Mouse (Mus musculus) midbrain, postnatal 0 days (tissue): ENCODE measurements at regions not wholly inside any gene's neighbourhood (a gene's known extent, or its start where the extent isn't known, plus 50 kb on each side); places are given as distances from the start of the nearest gene placed in this dataset.
A peak's percentile ranks its signal among the peaks of the same experiment; 100 is the strongest.

Source experiments
- ATAC-seq: fragments of 200-750 bp; cut with Nextera tagmentation; 2 replicates; pipeline ENCODE4 v1.8.0; 2017; ENCODE audit warnings: moderate number of reproducible peaks, mild to moderate bottlenecking, moderate TSS enrichment, moderate library complexity; ENCODE audit not compliant: low FRiP score
- DNase-seq: peaks from one replicate; pipeline ENCODE4 v3.0.0-alpha.2; 2015; ENCODE audit warnings: low spot score
- H3K27ac ChIP-seq: fragments of 300-500 bp; sonication (generic); 2 replicates; pipeline ENCODE4 v1.5.1; 2014; ENCODE audit warnings: low read depth, mild to moderate bottlenecking, low read length, mixed read lengths
- H3K27me3 ChIP-seq: fragments of 300-500 bp; sonication (generic); 2 replicates; pipeline ENCODE4 v1.6.1; 2014; ENCODE audit warnings: low read length, control low read depth, mixed read lengths; ENCODE audit not compliant: insufficient read depth
- H3K36me3 ChIP-seq: fragments of 300-500 bp; sonication (generic); 2 replicates; pipeline ENCODE4 v1.6.1; 2014; ENCODE audit warnings: low read length, control low read depth, mixed read lengths; ENCODE audit not compliant: insufficient read depth
- H3K4me1 ChIP-seq: fragments of 300-500 bp; sonication (generic); 2 replicates; pipeline ENCODE4 v1.6.1; 2014; ENCODE audit warnings: mild to moderate bottlenecking, control low read depth, antibody characterized with exemption, low read length, mixed read lengths; ENCODE audit not compliant: insufficient read depth
- H3K4me2 ChIP-seq: fragments of 300-500 bp; sonication (generic); 2 replicates; pipeline ENCODE4 v1.6.1; 2014; ENCODE audit warnings: low read depth, mild to moderate bottlenecking, low read length, mixed read lengths; ENCODE audit not compliant: poor library complexity, severe bottlenecking
- H3K4me3 ChIP-seq: fragments of 300-500 bp; sonication (generic); 2 replicates; pipeline ENCODE4 v1.5.1; 2014; ENCODE audit warnings: low read depth, mild to moderate bottlenecking, low read length, moderate library complexity
- H3K9ac ChIP-seq: fragments of 300-500 bp; sonication (generic); replicated peaks from 2 replicates; pipeline ENCODE4 v1.6.1; 2014; ENCODE audit warnings: mild to moderate bottlenecking, low read length, moderate library complexity, mixed read lengths; ENCODE audit not compliant: poor library complexity, severe bottlenecking
- H3K9me3 ChIP-seq: fragments of 300-500 bp; sonication (generic); 2 replicates; pipeline ENCODE4 v1.6.1; 2016; ENCODE audit warnings: low read length, control low read depth
- CTCF ChIP-seq: IDR thresholded peaks from 2 replicates; pipeline ENCODE4 v1.5.1; 2016; ENCODE audit warnings: antibody characterized with exemption, mild to moderate bottlenecking
- WGBS: fragments of 180-500 bp; shearing (Covaris S2); extraction: QIAGEN DNeasy Blood & Tissue Kit; methylation state at CpG from one replicate; pipeline ENCODE4 v1.1.7; 2014; 5-methylcytosine and 5-hydroxymethylcytosine counted together

DNA sequence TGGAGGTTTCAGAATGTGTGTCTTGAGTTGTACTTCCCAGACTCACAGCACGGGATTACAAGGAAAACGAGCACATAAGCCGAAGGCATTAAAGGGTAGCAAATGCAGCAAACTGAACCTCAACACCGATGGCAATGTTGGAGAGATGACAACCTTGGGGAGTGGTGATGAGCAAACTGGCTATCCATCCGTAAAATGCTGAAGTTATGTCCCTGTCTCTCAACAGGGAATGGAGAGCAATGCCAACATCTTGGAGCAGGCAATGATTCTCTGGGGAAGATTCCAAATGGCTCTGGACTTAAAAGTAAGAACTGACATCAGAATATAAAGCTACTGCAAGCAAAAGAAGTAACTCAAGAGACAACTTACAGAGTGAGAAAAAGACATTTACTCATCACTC lies 170.5 kb upstream of the Ogfrl1 start:
- DNase-seq (no peak), ATAC-seq (no peak)
- Histone ChIP-seq H3K27me3 (no peaks in the 10 kb centered on the region), H3K9me3 (no peaks in the 10 kb centered on the region), H3K27ac (no peak overlapping the region), H3K36me3 (no peaks in the 10 kb centered on the region), H3K4me2 (no peak overlapping the region), H3K4me1 (no peaks in the 10 kb centered on the region), H3K4me3 (no peak overlapping the region), H3K9ac (no peak overlapping the region)
- TF ChIP-seq CTCF: no peak
- 91% methylated on average over 5 of the region's 5 CpGs for WGBS

GRCm38 (mm10) chr1:23574461-23574860 lies 176.9 kb upstream of the Ogfrl1 start:
- Histone ChIP-seq H3K9me3 (no peaks in the 10 kb centered on the region), H3K27ac (no peak overlapping the region), H3K36me3 (no peaks in the 10 kb centered on the region), H3K9ac (no peak overlapping the region), H3K4me3 (no peak overlapping the region), H3K4me1 (no peaks in the 10 kb centered on the region), H3K4me2 (no peak overlapping the region), H3K27me3 (no peaks in the 10 kb centered on the region)
- DNase-seq (no peak), ATAC-seq (no peak)
- WGBS: 61% methylated on average over 7 of the region's 7 CpGs
- no peak for TF ChIP-seq CTCF

DNA sequence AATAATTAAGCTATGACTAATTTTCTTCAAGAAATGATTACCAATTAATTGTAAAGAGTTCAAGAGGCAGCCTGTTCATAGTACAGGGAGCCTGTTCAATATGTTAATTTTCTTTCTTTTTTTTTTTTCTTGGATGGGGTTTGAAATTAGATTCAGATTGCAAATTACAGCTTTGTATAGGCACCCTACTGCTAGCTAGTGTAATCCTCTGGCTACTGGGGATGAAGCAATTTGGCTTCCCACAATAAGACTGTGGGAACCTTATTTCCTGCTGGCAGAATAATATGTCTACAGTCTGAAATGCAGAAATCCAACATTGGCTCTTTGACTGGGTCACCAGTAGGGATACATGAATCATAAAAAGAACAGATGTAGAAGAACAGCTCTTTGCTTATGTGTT lies 177.4 kb upstream of the Ogfrl1 start:
- no peaks in the 10 kb centered on the region for H3K4me1 ChIP-seq
- no peaks in the 10 kb centered on the region for H3K9me3 ChIP-seq
- ATAC-seq: no peak
- H3K4me2 ChIP-seq: no peak overlapping the region
- no peaks in the 10 kb centered on the region for H3K36me3 ChIP-seq
- H3K4me3 ChIP-seq: no peak overlapping the region
- DNase-seq: peak; percentile 52
- no peak for TF ChIP-seq CTCF
- no peaks in the 10 kb centered on the region for H3K27me3 ChIP-seq
- no peak overlapping the region for H3K27ac ChIP-seq
- no peak overlapping the region for H3K9ac ChIP-seq

DNA sequence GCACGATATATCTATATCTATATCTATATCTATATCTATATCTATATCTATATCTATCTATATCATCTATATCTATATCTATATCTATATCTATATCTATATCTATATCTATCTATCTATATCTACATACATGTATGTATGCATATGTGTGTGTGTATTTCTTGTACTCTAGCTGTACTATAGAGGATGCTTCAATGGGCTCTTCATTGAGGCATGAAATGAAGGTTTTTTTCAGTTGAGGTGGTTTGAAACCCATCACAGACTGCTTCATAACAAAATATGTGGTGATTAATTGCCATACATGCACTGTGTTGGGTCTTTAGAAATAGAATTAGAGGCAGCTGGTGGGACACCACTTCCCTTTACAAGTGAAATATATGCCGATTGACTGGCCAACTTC lies 177.9 kb upstream of the Ogfrl1 start:
- no peaks in the 10 kb centered on the region for H3K4me1 ChIP-seq
- no peak for ATAC-seq
- TF ChIP-seq CTCF: no peak
- H3K9ac ChIP-seq: no peak overlapping the region
- no peak overlapping the region for H3K27ac ChIP-seq
- DNase-seq: no peak
- H3K4me2 ChIP-seq: no peak overlapping the region
- H3K36me3 ChIP-seq: no peaks in the 10 kb centered on the region
- H3K27me3 ChIP-seq: no peaks in the 10 kb centered on the region
- 92% methylated on average over 2 of the region's 2 CpGs for WGBS
- no peak overlapping the region for H3K4me3 ChIP-seq
- no peaks in the 10 kb centered on the region for H3K9me3 ChIP-seq

GRCm38 (mm10) chr1:23576150-23576549 lies 178.6 kb upstream of the Ogfrl1 start:
- ATAC-seq: no peak
- TF ChIP-seq CTCF: no peak

DNA sequence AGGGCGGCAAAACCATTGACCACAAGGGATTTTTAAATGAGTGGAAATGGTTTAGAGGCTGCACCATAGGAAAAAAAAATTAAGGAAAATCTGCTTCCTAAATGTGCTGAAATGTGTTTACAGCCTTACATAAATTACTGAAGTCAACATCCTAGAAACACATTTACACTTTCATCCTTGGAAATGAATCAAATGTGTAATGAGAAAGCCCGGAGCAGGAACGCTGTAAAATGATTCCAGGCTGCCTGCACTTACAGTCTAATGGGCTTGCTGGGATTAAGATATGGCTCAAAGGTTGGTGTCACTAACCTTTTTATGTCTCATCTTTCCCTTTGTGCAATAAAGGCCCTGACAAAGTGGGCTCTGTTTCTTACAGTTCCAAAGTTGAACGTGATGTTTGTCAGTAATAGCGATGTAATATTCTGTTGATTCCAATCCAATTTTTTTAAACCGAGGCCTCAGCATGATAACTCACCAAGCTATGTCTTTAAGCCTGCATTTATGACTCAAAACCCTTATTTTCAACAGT lies 172.1 kb upstream of the B3gat2 start:
- no peaks in the 10 kb centered on the region for H3K27me3 ChIP-seq
- H3K27ac ChIP-seq: no peak overlapping the region
- no peak for DNase-seq
- H3K4me3 ChIP-seq: no peak overlapping the region
- 73% methylated on average over 6 of the region's 6 CpGs for WGBS
- H3K9ac ChIP-seq: no peak overlapping the region
- no peaks in the 10 kb centered on the region for H3K36me3 ChIP-seq
- H3K4me1 ChIP-seq: no peaks in the 10 kb centered on the region
- H3K4me2 ChIP-seq: no peak overlapping the region
- no peak for ATAC-seq
- TF ChIP-seq CTCF: no peak
- H3K9me3 ChIP-seq: no peaks in the 10 kb centered on the region

More at GRCm38 (mm10) chr1:23576150-23576549, 178.6 kb upstream of the Ogfrl1 start:
- 53% methylated on average over 5 of the region's 5 CpGs for WGBS
- no peak for DNase-seq
- H3K4me1 ChIP-seq: no peaks in the 10 kb centered on the region
- no peak overlapping the region for H3K27ac ChIP-seq
- no peak overlapping the region for H3K9ac ChIP-seq
- H3K9me3 ChIP-seq: no peaks in the 10 kb centered on the region
- no peak overlapping the region for H3K4me3 ChIP-seq
- no peak overlapping the region for H3K4me2 ChIP-seq
- H3K36me3 ChIP-seq: no peaks in the 10 kb centered on the region
- H3K27me3 ChIP-seq: no peaks in the 10 kb centered on the region
